Mouse (Mus musculus) ES-Bruce4 (cell line): ENCODE results near the gene Cyp2r1. TPM values are rescaled to one million over a fixed set of nuclear protein-coding genes. Genes with fewer than 3 reads are reported as not detected.
"Not testable (repeated sequence)": the region's sequence is repeated elsewhere in the genome, so short reads cannot be mapped to it uniquely, and the experiment has no call there.

Experiments
- H3K27ac ChIP-seq: 2 replicates; pipeline ENCODE4 v1.5.1; 2012; ENCODE audit warnings: low read length, inconsistent platforms; ENCODE audit not compliant: insufficient read depth
- H3K27me3 ChIP-seq: 2 replicates; pipeline ENCODE4 v1.6.1; 2012; ENCODE audit warnings: mild to moderate bottlenecking, low read length, inconsistent platforms; ENCODE audit not compliant: control insufficient read depth, poor library complexity, insufficient read depth, severe bottlenecking
- H3K36me3 ChIP-seq: 2 replicates; pipeline ENCODE4 v1.6.1; 2012; ENCODE audit warnings: inconsistent platforms, mild to moderate bottlenecking, low read length, moderate library complexity; ENCODE audit not compliant: control insufficient read depth, poor library complexity, insufficient read depth, severe bottlenecking
- H3K4me1 ChIP-seq: one replicate; pipeline ENCODE4 v1.8.1; 2011; ENCODE audit warnings: low read length; ENCODE audit not compliant: control insufficient read depth, insufficient read depth
- H3K4me3 ChIP-seq: 2 replicates; pipeline ENCODE4 v1.5.1; 2011; ENCODE audit warnings: low read depth, mild to moderate bottlenecking, low read length
- H3K9ac ChIP-seq: 2 replicates; pipeline ENCODE4 v1.6.1; 2012; ENCODE audit warnings: low read depth, mild to moderate bottlenecking, inconsistent platforms; ENCODE audit not compliant: poor library complexity, severe bottlenecking
- H3K9me3 ChIP-seq: replicated peaks from 2 replicates; pipeline ENCODE4 v1.6.1; 2012; ENCODE audit warnings: mild to moderate bottlenecking, low read length, inconsistent platforms; ENCODE audit not compliant: control insufficient read depth, poor library complexity, insufficient read depth, severe bottlenecking
- CTCF ChIP-seq: IDR thresholded peaks from one replicate; pipeline ENCODE4 v1.8.1; 2011; ENCODE audit warnings: low read depth, low read length
- EP300 ChIP-seq: IDR thresholded peaks from 2 replicates; pipeline ENCODE4 v1.6.1; 2011; ENCODE audit warnings: low read depth, low read length; ENCODE audit not compliant: insufficient read depth
- POLR2A ChIP-seq: IDR thresholded peaks from one replicate; pipeline ENCODE4 v1.8.1; 2011; ENCODE audit warnings: low read length; ENCODE audit not compliant: insufficient read depth
- polyA plus RNA-seq: library from polyadenylated mRNA; stranded (reverse); fragments of >200 nt; gene quantifications from 2 replicates; pipeline ENCODE4 v1.2.4, GENCODE M21; 2011; ENCODE audit warnings: low read depth; ENCODE audit not compliant: missing spikeins, insufficient read depth, insufficient read length

The Cyp2r1 gene
- polyA plus RNA-seq, result 0.46 and 1.0 TPM in 2 replicates

- TF ChIP-seq CTCF (no peak), POLR2A (no peak), EP300 (no peak)
- peak within 1 kb of the TSS; percentile 36 for H3K4me3 ChIP-seq
- peak within 1 kb of the TSS; percentile 36 for H3K9ac ChIP-seq
- no peaks in the 10 kb centered on the region; the same call in 1 of the 2 replicates for H3K9me3 ChIP-seq
- no peaks in the 10 kb centered on the region for H3K27me3 ChIP-seq
- H3K27ac ChIP-seq, result no peak within 1 kb of the TSS
- no peaks in the 10 kb centered on the region for H3K4me1 ChIP-seq
- H3K36me3 ChIP-seq, result no peaks in the 10 kb centered on the region
Observed at GRCm38 (mm10) chr7:114562531-114563241, at the start of gene Cyp2r1. Gene Cyp2r1, minus strand, starts transcription at chr7:114562972.

GRCm38 (mm10) chr7:114594391-114594790, 31.6 kb upstream of the Cyp2r1 start:
- H3K9me3 ChIP-seq, H3K4me1 ChIP-seq, H3K4me3 ChIP-seq, H3K27me3 ChIP-seq, H3K36me3 ChIP-seq, H3K27ac ChIP-seq, H3K9ac ChIP-seq: not testable (repeated sequence)

GRCm38 (mm10) chr7:114582441-114582840, 19.7 kb upstream of the Cyp2r1 start:
- Histone ChIP-seq H3K4me3 (no peak overlapping the region), H3K9me3 (no peaks in the 10 kb centered on the region), H3K27ac (no peak overlapping the region), H3K36me3 (no peaks in the 10 kb centered on the region), H3K27me3 (no peaks in the 10 kb centered on the region), H3K9ac (no peak overlapping the region), H3K4me1 (no peaks in the 10 kb centered on the region)
- TF ChIP-seq POLR2A (no peak), EP300 (no peak), CTCF (no peak)

- Histone ChIP-seq H3K36me3 (no peaks in the 10 kb centered on the region), H3K9me3 (no peaks in the 10 kb centered on the region), H3K9ac (no peak overlapping the region), H3K4me3 (no peak overlapping the region), H3K27me3 (no peaks in the 10 kb centered on the region), H3K27ac (no peak overlapping the region), H3K4me1 (no peaks in the 10 kb centered on the region)
- TF ChIP-seq EP300 (no peak), POLR2A (no peak), CTCF (no peak)
Observed at GRCm38 (mm10) chr7:114581200-114581599, 18.4 kb upstream of the Cyp2r1 start.

- H3K9me3 ChIP-seq, result no peaks in the 10 kb centered on the region
- H3K27ac ChIP-seq, result no peak overlapping the region
- no peaks in the 10 kb centered on the region for H3K27me3 ChIP-seq
- no peaks in the 10 kb centered on the region for H3K36me3 ChIP-seq
- H3K4me1 ChIP-seq, result no peaks in the 10 kb centered on the region
- H3K4me3 ChIP-seq, result no peak overlapping the region
- TF ChIP-seq CTCF (no peak), EP300 (no peak), POLR2A (no peak)
- H3K9ac ChIP-seq, result no peak overlapping the region
Observed at GRCm38 (mm10) chr7:114580426-114580825, 17.7 kb upstream of the Cyp2r1 start.

- Histone ChIP-seq H3K4me3 (no peak overlapping the region), H3K27me3 (no peaks in the 10 kb centered on the region), H3K9ac (no peak overlapping the region), H3K27ac (no peak overlapping the region), H3K9me3 (peaks cover 8% of the 10 kb centered on the region), H3K36me3 (no peaks in the 10 kb centered on the region), H3K4me1 (no peaks in the 10 kb centered on the region)
- no peak for TF ChIP-seq EP300
Observed at GRCm38 (mm10) chr7:114577665-114578064, 14.9 kb upstream of the Cyp2r1 start.
